Mouse (Mus musculus): ENCODE measurements around the gene Taz.

The Taz gene

DNA sequence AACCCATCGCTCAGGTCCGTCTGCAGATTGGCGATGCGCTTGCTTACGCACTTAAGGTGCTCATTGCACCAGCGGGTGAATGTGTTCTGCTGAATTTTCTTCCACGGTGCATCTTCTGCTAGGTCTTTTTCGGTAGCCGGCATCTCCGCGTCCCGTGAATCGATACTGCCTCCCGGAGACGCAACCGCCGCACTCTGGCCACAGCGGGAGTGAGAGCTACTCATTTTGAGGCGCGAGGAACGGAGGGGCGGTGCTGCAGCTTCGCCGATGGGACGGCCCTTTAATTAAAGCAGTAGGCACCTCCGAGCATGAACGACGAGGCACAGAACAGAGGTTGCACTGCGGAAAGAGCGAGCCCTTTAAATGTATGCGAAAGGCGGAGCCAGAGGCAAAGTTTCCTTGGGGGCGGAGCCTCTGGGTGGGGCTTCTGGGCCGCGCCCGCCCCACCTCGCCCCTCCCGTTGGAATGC is 35.5 kb upstream of the Taz start:
- H3K4me1 ChIP-seq (replicated peaks; ENCODE audit: low read depth, low read length): peaks cover 38% of the 10 kb centered on the region
- H3K9me3 ChIP-seq (ENCODE audit: low read length): no peaks in the 10 kb centered on the region
- peak overlapping the region; percentile 86 for H3K4me3 ChIP-seq (replicated peaks; ENCODE audit: low read length)
- TF ChIP-seq NANOG (IDR thresholded peaks at IDR 0.05; ENCODE audit: borderline replicate concordance, low read length) (no peak), POU5F1 (IDR thresholded peaks at IDR 0.05; ENCODE audit: borderline replicate concordance, low read length) (no peak), CTCF (conservative IDR thresholded peaks at IDR 0.05; ENCODE audit: low read length) (no peak)
- no peaks in the 10 kb centered on the region for H3K27me3 ChIP-seq (ENCODE audit: insufficient read depth, low read length)
- H3K36me3 ChIP-seq (ENCODE audit: insufficient read depth, low read length): peaks cover 29% of the 10 kb centered on the region

GRCm38 (mm10) chrX:74246693-74247092 is 35.0 kb upstream of the Taz start:
- Histone ChIP-seq H3K36me3 (ENCODE audit: insufficient read depth, low read length) (peaks cover 24% of the 10 kb centered on the region), H3K27me3 (ENCODE audit: insufficient read depth, low read length) (no peaks in the 10 kb centered on the region), H3K4me1 (replicated peaks; ENCODE audit: low read depth, low read length) (peaks cover 38% of the 10 kb centered on the region), H3K9me3 (ENCODE audit: low read length) (no peaks in the 10 kb centered on the region), H3K4me3 (replicated peaks; ENCODE audit: low read length) (peak overlapping the region; percentile 71)
- TF ChIP-seq POU5F1 (IDR thresholded peaks at IDR 0.05; ENCODE audit: borderline replicate concordance, low read length) (no peak), NANOG (IDR thresholded peaks at IDR 0.05; ENCODE audit: borderline replicate concordance, low read length) (no peak), CTCF (conservative IDR thresholded peaks at IDR 0.05; ENCODE audit: low read length) (no peak)

GRCm38 (mm10) chrX:74248651-74249050 is 33.1 kb upstream of the Taz start:
- no peaks in the 10 kb centered on the region for H3K27me3 ChIP-seq (ENCODE audit: insufficient read depth, low read length)
- H3K9me3 ChIP-seq (ENCODE audit: low read length): no peaks in the 10 kb centered on the region
- H3K36me3 ChIP-seq (ENCODE audit: insufficient read depth, low read length): peaks cover 5% of the 10 kb centered on the region
- no peak for TF ChIP-seq POU5F1 (IDR thresholded peaks at IDR 0.05; ENCODE audit: borderline replicate concordance, low read length)
- no peak for TF ChIP-seq NANOG (IDR thresholded peaks at IDR 0.05; ENCODE audit: borderline replicate concordance, low read length)
- TF ChIP-seq CTCF (conservative IDR thresholded peaks at IDR 0.05; ENCODE audit: low read length): peak; percentile 38
- peak overlapping the region; percentile 75; the same call in 1 of the 2 replicates for H3K4me3 ChIP-seq (replicated peaks; ENCODE audit: low read length)
- peaks cover 23% of the 10 kb centered on the region for H3K4me1 ChIP-seq (replicated peaks; ENCODE audit: low read depth, low read length)

DNA sequence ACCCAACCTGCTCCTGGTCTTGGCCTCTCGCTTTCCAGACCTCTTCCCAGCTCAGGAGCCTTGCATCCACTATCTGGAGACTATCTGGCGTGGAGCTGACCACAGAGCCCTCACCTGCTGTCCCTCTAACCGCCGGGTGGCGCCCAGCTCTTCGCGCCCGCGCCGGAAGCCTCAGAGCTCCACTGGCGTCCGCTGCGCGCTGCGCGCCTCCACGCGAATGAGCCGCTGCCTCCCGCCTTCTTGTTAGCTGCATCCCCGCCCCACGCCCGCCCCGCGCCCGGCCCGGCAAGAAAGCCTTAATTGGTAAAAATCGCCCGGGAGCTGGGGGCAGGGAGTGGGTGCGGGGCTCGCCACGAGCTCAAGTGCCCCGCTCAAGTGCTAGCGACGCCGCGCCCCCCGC is 32.1 kb upstream of the Taz start, which contains the start of gene Flna:
Flna (minus strand) TSS at position 206 of the 400 bp plus-strand sequence.
- H3K4me3 ChIP-seq (replicated peaks; ENCODE audit: low read length): peak within 1 kb of the TSS; percentile 75
- TF ChIP-seq NANOG (IDR thresholded peaks at IDR 0.05; ENCODE audit: borderline replicate concordance, low read length) (no peak), CTCF (conservative IDR thresholded peaks at IDR 0.05; ENCODE audit: low read length) (no peak), POU5F1 (IDR thresholded peaks at IDR 0.05; ENCODE audit: borderline replicate concordance, low read length) (no peak)
- no peaks in the 10 kb centered on the region for H3K9me3 ChIP-seq (ENCODE audit: low read length)
- no peaks in the 10 kb centered on the region for H3K27me3 ChIP-seq (ENCODE audit: insufficient read depth, low read length)
- no peaks in the 10 kb centered on the region for H3K36me3 ChIP-seq (ENCODE audit: insufficient read depth, low read length)
- H3K4me1 ChIP-seq (replicated peaks; ENCODE audit: low read depth, low read length): peaks cover 16% of the 10 kb centered on the region

- Histone ChIP-seq H3K36me3 (ENCODE audit: insufficient read depth, low read length) (peaks cover 34% of the 10 kb centered on the region), H3K4me3 (replicated peaks; ENCODE audit: low read length) (peak within 1 kb of the TSS; percentile 85), H3K27me3 (ENCODE audit: insufficient read depth, low read length) (no peaks in the 10 kb centered on the region), H3K9me3 (ENCODE audit: low read length) (no peaks in the 10 kb centered on the region), H3K4me1 (replicated peaks; ENCODE audit: low read depth, low read length) (peaks cover 10% of the 10 kb centered on the region)
- TF ChIP-seq CTCF (conservative IDR thresholded peaks at IDR 0.05; ENCODE audit: low read length) (no peak), POU5F1 (IDR thresholded peaks at IDR 0.05; ENCODE audit: borderline replicate concordance, low read length) (no peak), NANOG (IDR thresholded peaks at IDR 0.05; ENCODE audit: borderline replicate concordance, low read length) (no peak)
Measured at GRCm38 (mm10) chrX:74254153-74254887, 27.4 kb upstream of the Taz start, which contains the start of gene Emd. Emd (plus strand) TSS chrX:74254687.

DNA sequence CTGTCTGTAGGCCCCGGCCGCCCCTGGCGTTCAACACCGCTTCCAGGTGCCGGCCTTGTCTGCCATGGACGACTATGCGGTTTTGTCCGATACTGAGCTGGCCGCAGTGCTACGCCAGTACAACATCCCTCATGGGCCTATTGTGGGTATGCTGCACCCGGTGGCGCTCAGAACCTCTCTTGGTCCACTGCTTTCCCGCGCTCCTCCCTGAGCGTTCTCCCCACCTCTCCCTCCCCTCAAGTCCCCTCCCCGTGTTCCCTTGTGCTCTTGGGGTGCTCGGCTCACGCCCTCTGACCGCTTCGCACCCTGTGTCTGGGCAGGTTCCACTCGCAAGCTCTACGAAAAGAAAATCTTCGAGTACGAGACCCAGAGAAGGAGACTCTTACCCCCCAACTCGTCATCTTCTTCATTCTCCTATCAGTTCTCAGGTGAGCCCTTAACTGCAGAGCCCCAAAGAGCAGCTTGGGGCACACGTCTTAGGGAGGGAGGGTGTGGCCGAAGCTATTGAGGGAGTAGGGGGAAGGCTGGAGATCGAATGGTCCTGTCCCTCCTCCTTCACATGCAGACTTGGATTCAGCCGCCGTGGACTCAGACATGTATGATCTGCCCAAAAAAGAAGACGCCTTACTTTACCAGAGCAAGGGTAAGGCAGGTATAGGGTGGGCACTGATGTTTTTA is 26.7 kb upstream of the Taz start:
- peaks cover 9% of the 10 kb centered on the region for H3K4me1 ChIP-seq (replicated peaks; ENCODE audit: low read depth, low read length)
- H3K27me3 ChIP-seq (ENCODE audit: insufficient read depth, low read length): no peaks in the 10 kb centered on the region
- peaks cover 38% of the 10 kb centered on the region for H3K36me3 ChIP-seq (ENCODE audit: insufficient read depth, low read length)
- H3K4me3 ChIP-seq (replicated peaks; ENCODE audit: low read length): peak overlapping the region; percentile 85
- TF ChIP-seq POU5F1 (IDR thresholded peaks at IDR 0.05; ENCODE audit: borderline replicate concordance, low read length): no peak
- no peak for TF ChIP-seq NANOG (IDR thresholded peaks at IDR 0.05; ENCODE audit: borderline replicate concordance, low read length)
- TF ChIP-seq CTCF (conservative IDR thresholded peaks at IDR 0.05; ENCODE audit: low read length): no peak
- H3K9me3 ChIP-seq (ENCODE audit: low read length): no peaks in the 10 kb centered on the region

- H3K9me3 ChIP-seq (ENCODE audit: low read length): no peaks in the 10 kb centered on the region
- H3K4me1 ChIP-seq (replicated peaks; ENCODE audit: low read depth, low read length): peaks cover 9% of the 10 kb centered on the region
- no peak for TF ChIP-seq POU5F1 (IDR thresholded peaks at IDR 0.05; ENCODE audit: borderline replicate concordance, low read length)
- no peak for TF ChIP-seq NANOG (IDR thresholded peaks at IDR 0.05; ENCODE audit: borderline replicate concordance, low read length)
- TF ChIP-seq CTCF (conservative IDR thresholded peaks at IDR 0.05; ENCODE audit: low read length): no peak
- H3K27me3 ChIP-seq (ENCODE audit: insufficient read depth, low read length): no peaks in the 10 kb centered on the region
- H3K36me3 ChIP-seq (ENCODE audit: insufficient read depth, low read length): peaks cover 41% of the 10 kb centered on the region
- H3K4me3 ChIP-seq (replicated peaks; ENCODE audit: low read length): no peak overlapping the region
Measured at GRCm38 (mm10) chrX:74257746-74258145, 24.0 kb upstream of the Taz start.

GRCm38 (mm10) chrX:74269736-74270061 is 12.0 kb upstream of the Taz start:
- peaks cover 13% of the 10 kb centered on the region for H3K4me1 ChIP-seq (replicated peaks; ENCODE audit: low read depth, low read length)
- peak overlapping the region; percentile 77 for H3K4me3 ChIP-seq (replicated peaks; ENCODE audit: low read length)
- no peak for TF ChIP-seq POU5F1 (IDR thresholded peaks at IDR 0.05; ENCODE audit: borderline replicate concordance, low read length)
- no peak for TF ChIP-seq CTCF (conservative IDR thresholded peaks at IDR 0.05; ENCODE audit: low read length)
- TF ChIP-seq NANOG (IDR thresholded peaks at IDR 0.05; ENCODE audit: borderline replicate concordance, low read length): no peak
- peaks cover 27% of the 10 kb centered on the region for H3K36me3 ChIP-seq (ENCODE audit: insufficient read depth, low read length)
- H3K27me3 ChIP-seq (ENCODE audit: insufficient read depth, low read length): no peaks in the 10 kb centered on the region
- no peaks in the 10 kb centered on the region for H3K9me3 ChIP-seq (ENCODE audit: low read length)

All from E14TG2a.4 (cell line).